Comparison of ENCODE assay signal across 8 mouse cellular contexts in genomic region chr7:16312672-16313311, GRCm38 (mm10). TPM values are rescaled to one million over a fixed set of nuclear protein-coding genes. Genes with fewer than 3 reads are reported as not detected.
DNase-seq lines count a peak whose midpoint lies in the region; ATAC-seq and TF ChIP-seq lines count a peak whose summit lies in the region.

No protein-coding gene starts in this region.

- peak in 1 of 2 experiments; percentile 32 for DNase-seq in left cerebral cortex, adult 2 months (ENCODE audit: extremely low spot score in 1 of 2, low spot score in 2 of 2)
- no peak for DNase-seq in left cerebral cortex, postnatal 25 days (ENCODE audit: low spot score in 2 of 2)
- peak; percentile 51 to 55 for DNase-seq in cerebellum, adult 2 months
- DNase-seq in gastrocnemius, adult 18-20 months (ENCODE audit: low spot score): peak; percentile 75
- peak; percentile 80 for DNase-seq in liver, embryonic 11.5 days (ENCODE audit: low spot score)
- DNase-seq in testis, postnatal 10 days (ENCODE audit: low spot score): peak; percentile 89

- peak overlapping the region; percentile 100 for H3K27ac ChIP-seq in left cerebral cortex, adult 2 months
- H3K27ac ChIP-seq in cerebellum, adult 2 months (ENCODE audit: insufficient read depth, low read length): peak overlapping the region; percentile 89
- peak overlapping the region; percentile 92 for H3K27ac ChIP-seq in hindbrain, embryonic 15.5 days (replicated peaks)
- H3K27ac ChIP-seq in liver, embryonic 11.5 days (ENCODE audit: low read depth, low read length): peak overlapping the region; percentile 99

- intact Hi-C loops in left cerebral cortex, adult 2 months (cut with DNase I): no loop called here
- intact Hi-C loops in left cerebral cortex, postnatal 25 days (cut with DNase I): no loop called here

- H3K27me3 ChIP-seq in cerebellum, adult 2 months (ENCODE audit: control insufficient read depth, insufficient read depth, low read length): no peaks in the 10 kb centered on the region
- no peaks in the 10 kb centered on the region for H3K27me3 ChIP-seq in hindbrain, embryonic 15.5 days
- no peaks in the 10 kb centered on the region for H3K27me3 ChIP-seq in liver, embryonic 11.5 days (replicated peaks; ENCODE audit: control insufficient read depth, insufficient read depth, low read length)

- peak overlapping the region; percentile 73 for H3K9ac ChIP-seq in hindbrain, embryonic 15.5 days
- peak overlapping the region; percentile 97 for H3K9ac ChIP-seq in liver, embryonic 11.5 days (ENCODE audit: low read depth, low read length)

- H3K4me3 ChIP-seq in left cerebral cortex, adult 2 months: peak overlapping the region; percentile 69
- peak overlapping the region; percentile 25 for H3K4me3 ChIP-seq in cerebellum, adult 2 months (replicated peaks; ENCODE audit: insufficient read depth, low read depth, low read length)
- peak overlapping the region; percentile 60 for H3K4me3 ChIP-seq in hindbrain, embryonic 15.5 days
- peak overlapping the region; percentile 78 for H3K4me3 ChIP-seq in liver, embryonic 11.5 days (ENCODE audit: low read depth, low read length)

- H3K9me3 ChIP-seq in hindbrain, embryonic 15.5 days: no peaks in the 10 kb centered on the region
- H3K9me3 ChIP-seq in liver, embryonic 11.5 days (ENCODE audit: control insufficient read depth, low read length): no peaks in the 10 kb centered on the region

- ATAC-seq in hindbrain, embryonic 15.5 days (ENCODE audit: low FRiP score, low read depth): no peak
- ATAC-seq in liver, embryonic 11.5 days (replicated peaks; ENCODE audit: low FRiP score): peak; percentile 23; the same call in 1 of the 2 replicates
- peak; percentile 72 for ATAC-seq in monocyte, adult 5-6 weeks (replicated peaks; ENCODE audit: insufficient number of reproducible peaks, low FRiP score, low TSS enrichment, poor library complexity, severe bottlenecking)

- peak overlapping the region; percentile 99 for H3K4me2 ChIP-seq in hindbrain, embryonic 15.5 days
- peak overlapping the region; percentile 100 for H3K4me2 ChIP-seq in liver, embryonic 11.5 days

- no peak for TF ChIP-seq CTCF in left cerebral cortex, adult 2 months (IDR thresholded peaks at IDR 0.05)
- no peak for TF ChIP-seq CTCF in cerebellum, adult 2 months (IDR thresholded peaks at IDR 0.05; ENCODE audit: borderline replicate concordance, insufficient read depth, low read depth, low read length)

- H3K36me3 ChIP-seq in hindbrain, embryonic 15.5 days: no peaks in the 10 kb centered on the region
- H3K36me3 ChIP-seq in liver, embryonic 11.5 days (ENCODE audit: control insufficient read depth, insufficient read depth, low read length): peaks cover 4% of the 10 kb centered on the region

- TF ChIP-seq POLR2A in cerebellum, adult 2 months (IDR thresholded peaks at IDR 0.05; ENCODE audit: borderline replicate concordance, insufficient read depth, low read length): no peak

- WGBS in cerebellum, adult 2 months: 6% methylated on average over 12 of the region's 12 CpGs
- WGBS in hindbrain, embryonic 15.5 days: under 1% methylated on average over 12 of the region's 12 CpGs
- WGBS in liver, embryonic 11.5 days: 0% methylated on average over 11 of the region's 12 CpGs

- peaks cover 11% of the 10 kb centered on the region for H3K4me1 ChIP-seq in cerebellum, adult 2 months (ENCODE audit: control insufficient read depth, insufficient read depth, low read length)
- peaks cover 58% of the 10 kb centered on the region for H3K4me1 ChIP-seq in hindbrain, embryonic 15.5 days (replicated peaks)
- H3K4me1 ChIP-seq in liver, embryonic 11.5 days (replicated peaks; ENCODE audit: control insufficient read depth, insufficient read depth, low read length): peaks cover 53% of the 10 kb centered on the region

RNA-seq across cellular contexts. Expression of gene Bbc3, which starts 4.6 kb away (rescaled TPM):
- total RNA-seq in left cerebral cortex, adult 2 months (2021): 1 to 10 TPM; 9.1 to 9.7 TPM
- 10 to 100 TPM in 1 of 2 experiments, 1 to 10 TPM in 1; 9.2 to 10.9 TPM for total RNA-seq in left cerebral cortex, postnatal 25 days (2021)
- 17.0 and 20.3 TPM in 2 replicates for polyA plus RNA-seq in cerebellum, adult 2 months (2012; rRNA removed)
- 1 to 10 TPM; 1.2 to 2.3 TPM for total RNA-seq in gastrocnemius, adult 18-20 months (2021)
- 28.9 and 31.7 TPM in 2 replicates for polyA plus RNA-seq in hindbrain, embryonic 15.5 days (2015; fragmentation: Nextera tagmentation; extraction: Ambion mirVana)
- 4.7 and 6.4 TPM in 2 replicates for polyA plus RNA-seq in liver, embryonic 11.5 days (2014; fragmentation: Nextera tagmentation; extraction: Ambion mirVana)
- total RNA-seq in monocyte, adult 5-6 weeks (2017): 26.4 to 30.9 TPM (median 30.1 TPM) in 3 replicates

RNA-seq across cellular contexts. Expression of gene Ccdc9, which starts 26.2 kb away (rescaled TPM):
- total RNA-seq in left cerebral cortex, adult 2 months (2021): 10 to 100 TPM; 94.3 to 95.1 TPM
- 10 to 100 TPM; 81.6 to 86.9 TPM for total RNA-seq in left cerebral cortex, postnatal 25 days (2021)
- polyA plus RNA-seq in cerebellum, adult 2 months (2012; rRNA removed): 81.1 and 91.1 TPM in 2 replicates
- 10 to 100 TPM; 35.7 to 38.9 TPM for total RNA-seq in gastrocnemius, adult 18-20 months (2021)
- polyA plus RNA-seq in hindbrain, embryonic 15.5 days (2015; fragmentation: Nextera tagmentation; extraction: Ambion mirVana): 29.3 and 29.6 TPM in 2 replicates
- 21.7 and 25.3 TPM in 2 replicates for polyA plus RNA-seq in liver, embryonic 11.5 days (2014; fragmentation: Nextera tagmentation; extraction: Ambion mirVana)
- total RNA-seq in monocyte, adult 5-6 weeks (2017): 231 to 284 TPM (median 256 TPM) in 3 replicates

RNA-seq across cellular contexts. Expression of gene Inafm1, which starts 39.4 kb away (rescaled TPM):
- 10 to 100 TPM; 36.7 to 41.3 TPM for total RNA-seq in left cerebral cortex, adult 2 months (2021)
- total RNA-seq in left cerebral cortex, postnatal 25 days (2021): 10 to 100 TPM; 32.5 to 34.8 TPM
- polyA plus RNA-seq in cerebellum, adult 2 months (2012; rRNA removed): 60.1 and 61.1 TPM in 2 replicates
- 10 to 100 TPM; 14.2 to 14.3 TPM for total RNA-seq in gastrocnemius, adult 18-20 months (2021)
- polyA plus RNA-seq in hindbrain, embryonic 15.5 days (2015; fragmentation: Nextera tagmentation; extraction: Ambion mirVana): 52.2 and 58.4 TPM in 2 replicates
- 9.3 and 10.6 TPM in 2 replicates for polyA plus RNA-seq in liver, embryonic 11.5 days (2014; fragmentation: Nextera tagmentation; extraction: Ambion mirVana)
- 9.4 to 16.4 TPM (median 12.3 TPM) in 3 replicates for total RNA-seq in monocyte, adult 5-6 weeks (2017)

RNA-seq across cellular contexts. Expression of gene C5ar1, which starts 53.5 kb away (rescaled TPM):
- total RNA-seq in left cerebral cortex, adult 2 months (2021): 1 to 10 TPM; 1.3 to 1.7 TPM
- total RNA-seq in left cerebral cortex, postnatal 25 days (2021): 1 to 10 TPM in 1 of 2 experiments, under 1 TPM in 1; 0.78 to 2.2 TPM
- 0.75 and 0.95 TPM in 2 replicates for polyA plus RNA-seq in cerebellum, adult 2 months (2012; rRNA removed)
- 1 to 10 TPM; 1.5 to 2.3 TPM for total RNA-seq in gastrocnemius, adult 18-20 months (2021)
- 2.2 and 2.7 TPM in 2 replicates for polyA plus RNA-seq in hindbrain, embryonic 15.5 days (2015; fragmentation: Nextera tagmentation; extraction: Ambion mirVana)
- 2.8 and 3.4 TPM in 2 replicates for polyA plus RNA-seq in liver, embryonic 11.5 days (2014; fragmentation: Nextera tagmentation; extraction: Ambion mirVana)
- total RNA-seq in monocyte, adult 5-6 weeks (2017): 11.2 to 17.0 TPM (median 13.7 TPM) in 3 replicates

Comparison
In these comparisons a context has a peak if more than half of its experiments do, and no peak if none do; other contexts are left out.
1. DNase-seq: peak in cerebellum, adult 2 months (2 of 2), gastrocnemius, adult 18-20 months (single experiment), liver, embryonic 11.5 days (single experiment) and testis, postnatal 10 days (single experiment); none in left cerebral cortex, postnatal 25 days (0 of 2).
2. H3K4me3 ChIP-seq: peak in every context shown above with its lines; median percentile 78 in liver, embryonic 11.5 days; 69 in left cerebral cortex, adult 2 months; 60 in hindbrain, embryonic 15.5 days; 25 in cerebellum, adult 2 months.
3. Peak in every context shown above with its lines, with median percentiles within 50 percentile points of each other: H3K27ac ChIP-seq.